Mouse (Mus musculus): ENCODE measurements around the gene Gm45808. TPM values are rescaled to one million over a fixed set of nuclear protein-coding genes. Genes with fewer than 3 reads are reported as not detected.
"Not testable (repeated sequence)": the region's sequence is repeated elsewhere in the genome, so short reads cannot be mapped to it uniquely, and the experiment has no call there.

The Gm45808 gene
- polyA plus RNA-seq (2015; fragmentation: Nextera tagmentation; extraction: Ambion mirVana): not detected in 2 replicates

- no peak within 1 kb of the TSS for H3K4me3 ChIP-seq
Measured at GRCm38 (mm10) chr7:45486761-45487415, at the start of gene Gm45808. Gm45808 (minus strand) TSS chr7:45486811.

DNA sequence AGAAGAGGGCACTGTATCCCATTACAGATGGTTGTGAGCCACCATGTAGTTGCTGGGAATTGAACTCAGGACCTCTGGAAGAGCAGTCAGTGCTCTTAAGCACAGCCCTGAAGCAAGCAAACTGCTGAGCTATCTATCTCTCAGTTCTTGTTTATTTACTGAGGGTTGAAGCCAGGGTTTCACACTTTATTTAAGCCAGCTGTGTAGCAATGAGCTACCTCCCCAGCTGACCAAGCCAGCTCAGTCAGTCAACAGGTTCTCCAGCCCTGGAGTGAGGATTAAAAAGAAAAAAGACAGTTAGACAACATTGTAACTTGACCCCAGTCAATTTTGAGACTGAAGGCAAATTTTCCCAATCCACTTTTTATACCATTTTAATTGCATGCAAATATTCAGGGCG lies 49.1 kb upstream of the Gm45808 start:
- Histone ChIP-seq H3K4me2 (no peak overlapping the region), H3K27ac (no peak overlapping the region), H3K36me3 (replicated peaks) (no peaks in the 10 kb centered on the region), H3K9ac (no peak overlapping the region), H3K4me1 (peaks cover 5% of the 10 kb centered on the region), H3K4me3 (no peak overlapping the region), H3K27me3 (replicated peaks) (no peaks in the 10 kb centered on the region), H3K9me3 (no peaks in the 10 kb centered on the region)
- 68% methylated on average over 1 of the region's 1 CpGs for WGBS
- no peak for ATAC-seq (replicated peaks)

More at GRCm38 (mm10) chr7:45486761-45487415, at the start of gene Gm45808:
- H3K9ac ChIP-seq: no peak within 1 kb of the TSS
- H3K27me3 ChIP-seq (replicated peaks): no peaks in the 10 kb centered on the region
- no peaks in the 10 kb centered on the region for H3K36me3 ChIP-seq (replicated peaks)
- H3K4me1 ChIP-seq: peaks cover 17% of the 10 kb centered on the region; the same call in 1 of the 2 replicates
- WGBS: 84% methylated on average over 12 of the region's 12 CpGs
- no peaks in the 10 kb centered on the region for H3K9me3 ChIP-seq
- H3K27ac ChIP-seq: no peak within 1 kb of the TSS
- no peak for ATAC-seq (replicated peaks)
- H3K4me2 ChIP-seq: no peak within 1 kb of the TSS

DNA sequence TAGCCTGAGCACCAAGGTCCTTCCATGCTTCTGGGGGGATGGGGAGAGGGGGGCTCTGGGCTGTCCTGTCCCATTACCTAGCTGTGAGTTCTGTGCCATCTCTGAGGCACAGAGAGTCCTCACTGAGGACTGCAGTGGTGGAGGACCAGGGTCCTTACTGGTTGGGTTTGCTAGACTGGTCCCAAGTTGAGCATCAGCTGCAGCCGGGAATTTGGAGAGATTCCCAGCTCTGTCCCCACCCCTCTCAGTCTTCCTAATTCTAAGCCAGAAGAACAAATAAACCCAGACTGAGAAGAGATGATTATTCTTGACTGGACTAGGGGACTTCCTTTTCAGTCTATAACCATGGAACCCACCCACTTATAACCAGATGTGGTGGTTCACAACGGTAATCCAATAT lies 44.0 kb upstream of the Gm45808 start:
- H3K9ac ChIP-seq: no peak overlapping the region
- H3K27ac ChIP-seq: no peak overlapping the region
- H3K9me3 ChIP-seq: no peaks in the 10 kb centered on the region
- H3K4me2 ChIP-seq: no peak overlapping the region
- no peak for ATAC-seq (replicated peaks)
- WGBS: 64% methylated on average over 2 of the region's 2 CpGs
- peaks cover under 1% of the 10 kb centered on the region; the same call in 1 of the 2 replicates for H3K4me1 ChIP-seq
- H3K27me3 ChIP-seq (replicated peaks): no peaks in the 10 kb centered on the region
- no peaks in the 10 kb centered on the region for H3K36me3 ChIP-seq (replicated peaks)
- H3K4me3 ChIP-seq: no peak overlapping the region

DNA sequence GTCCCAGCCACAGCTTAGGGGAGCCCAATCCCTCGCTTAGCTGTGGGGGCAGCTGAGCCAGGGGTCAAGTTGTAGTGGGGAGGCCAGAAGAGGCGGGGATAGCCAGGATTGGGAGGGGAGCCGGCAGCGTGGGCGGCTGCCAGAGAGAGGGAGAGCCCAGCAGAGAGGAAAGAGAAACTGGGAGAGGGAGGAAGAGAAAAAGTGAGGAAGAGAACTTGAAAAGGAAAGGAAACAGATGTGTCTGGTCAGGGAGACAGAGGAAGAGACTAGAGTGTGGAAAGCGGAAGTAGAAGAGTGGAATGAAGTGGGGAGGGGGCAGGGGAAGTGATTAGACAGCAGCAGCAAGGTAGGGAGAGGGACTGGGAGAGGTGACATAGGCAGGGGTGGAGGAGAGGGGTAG lies 42.9 kb upstream of the Gm45808 start:
- no peak overlapping the region for H3K4me3 ChIP-seq
- no peaks in the 10 kb centered on the region for H3K27me3 ChIP-seq (replicated peaks)
- H3K4me2 ChIP-seq: no peak overlapping the region
- no peak overlapping the region for H3K27ac ChIP-seq
- no peak for ATAC-seq (replicated peaks)
- H3K4me1 ChIP-seq: peaks cover 12% of the 10 kb centered on the region
- H3K9me3 ChIP-seq: no peaks in the 10 kb centered on the region
- H3K9ac ChIP-seq: no peak overlapping the region
- WGBS: 30% methylated on average over 6 of the region's 6 CpGs
- no peaks in the 10 kb centered on the region for H3K36me3 ChIP-seq (replicated peaks)

- 89% methylated on average over 6 of the region's 6 CpGs for WGBS
- not testable (repeated sequence) for H3K9me3 ChIP-seq; H3K4me2 ChIP-seq; H3K9ac ChIP-seq; H3K27ac ChIP-seq; H3K4me3 ChIP-seq; ATAC-seq (replicated peaks); H3K27me3 ChIP-seq (replicated peaks); H3K36me3 ChIP-seq (replicated peaks)
- H3K4me1 ChIP-seq: peaks cover 16% of the 10 kb centered on the region
Measured at GRCm38 (mm10) chr7:45527169-45527568, 40.6 kb upstream of the Gm45808 start.

GRCm38 (mm10) chr7:45526474-45527120 lies 40.0 kb upstream of the Gm45808 start:
- peak overlapping the region; percentile 61 for H3K4me3 ChIP-seq
- H3K9me3 ChIP-seq: no peaks in the 10 kb centered on the region
- no peaks in the 10 kb centered on the region for H3K36me3 ChIP-seq (replicated peaks)
- H3K4me1 ChIP-seq: peaks cover 18% of the 10 kb centered on the region
- no peak for ATAC-seq (replicated peaks)
- 24% methylated on average over 7 of the region's 7 CpGs for WGBS
- peak overlapping the region; percentile 83 for H3K4me2 ChIP-seq
- peak overlapping the region; percentile 69 for H3K9ac ChIP-seq
- H3K27ac ChIP-seq: peak overlapping the region; percentile 78
- no peaks in the 10 kb centered on the region for H3K27me3 ChIP-seq (replicated peaks)

- Histone ChIP-seq H3K27me3 (replicated peaks) (no peaks in the 10 kb centered on the region), H3K4me2 (peak within 1 kb of the TSS; percentile 83), H3K36me3 (replicated peaks) (no peaks in the 10 kb centered on the region), H3K9ac (peak within 1 kb of the TSS; percentile 69), H3K27ac (peak within 1 kb of the TSS; percentile 78), H3K4me3 (peak within 1 kb of the TSS; percentile 61), H3K9me3 (no peaks in the 10 kb centered on the region), H3K4me1 (peaks cover 21% of the 10 kb centered on the region)
- under 1% methylated on average over 54 of the region's 54 CpGs for WGBS
- ATAC-seq (replicated peaks): peak; percentile 79
Measured at GRCm38 (mm10) chr7:45525809-45526473, 39.3 kb upstream of the Gm45808 start, which contains the start of the genes Ppp1r15a and Plekha4. Ppp1r15a (minus strand) TSS chr7:45526268. Plekha4 (plus strand) TSS chr7:45526330.

DNA sequence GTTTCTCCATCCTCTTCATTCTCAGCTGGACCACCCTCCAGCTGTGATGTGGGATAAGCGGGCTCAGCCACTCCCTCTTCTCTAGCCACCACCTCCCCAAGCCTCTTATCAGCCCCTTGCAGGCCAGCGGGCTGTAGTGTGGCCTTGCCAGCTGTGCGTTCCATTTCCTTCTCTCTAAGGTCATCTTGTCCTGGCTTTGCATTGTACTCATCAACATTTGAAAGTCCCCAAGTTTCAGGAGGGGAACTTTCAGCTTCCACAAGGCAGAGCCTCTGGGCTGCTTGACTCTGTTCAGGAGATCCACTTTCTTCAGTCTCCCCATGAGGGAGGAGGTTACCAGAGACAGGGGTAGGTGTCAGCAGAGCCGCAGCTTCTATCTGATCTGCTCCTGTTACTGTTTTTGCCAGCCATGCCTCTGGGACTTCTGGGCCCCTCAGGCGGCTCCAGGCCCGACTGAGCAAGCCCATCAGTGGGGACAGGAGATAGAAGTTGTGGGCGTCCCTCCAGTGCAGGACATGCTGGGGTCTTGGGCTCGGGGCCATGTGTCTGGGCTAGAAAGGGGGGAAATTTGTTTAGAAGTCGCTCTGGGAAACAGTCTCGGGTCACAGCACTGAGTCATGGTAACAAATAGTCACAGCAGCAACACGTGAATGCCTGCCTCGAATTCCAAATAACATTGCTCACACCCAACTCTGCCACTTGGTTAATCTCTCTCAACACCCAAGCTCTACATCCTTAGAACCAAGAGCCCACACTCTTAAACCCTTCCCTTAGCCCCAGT lies 38.4 kb upstream of the Gm45808 start:
- Histone ChIP-seq H3K36me3 (replicated peaks) (no peaks in the 10 kb centered on the region), H3K27ac (peak overlapping the region; percentile 78; the same call in 1 of the 2 replicates), H3K4me1 (peaks cover 21% of the 10 kb centered on the region), H3K9ac (peak overlapping the region; percentile 69; the same call in 1 of the 2 replicates), H3K4me2 (peak overlapping the region; percentile 83), H3K4me3 (peak overlapping the region; percentile 61), H3K27me3 (replicated peaks) (no peaks in the 10 kb centered on the region), H3K9me3 (no peaks in the 10 kb centered on the region)
- no peak for ATAC-seq (replicated peaks)
- WGBS: 31% methylated on average over 12 of the region's 12 CpGs

- Histone ChIP-seq H3K27me3 (replicated peaks) (no peaks in the 10 kb centered on the region), H3K9me3 (no peaks in the 10 kb centered on the region), H3K9ac (no peak overlapping the region), H3K4me2 (no peak overlapping the region), H3K4me3 (no peak overlapping the region), H3K27ac (no peak overlapping the region), H3K4me1 (peaks cover 21% of the 10 kb centered on the region), H3K36me3 (replicated peaks) (no peaks in the 10 kb centered on the region)
- WGBS: 84% methylated on average over 13 of the region's 13 CpGs
- ATAC-seq (replicated peaks): no peak
Measured at GRCm38 (mm10) chr7:45523678-45524170, 37.1 kb upstream of the Gm45808 start.

- no peak overlapping the region for H3K27ac ChIP-seq
- no peaks in the 10 kb centered on the region for H3K27me3 ChIP-seq (replicated peaks)
- H3K4me2 ChIP-seq: no peak overlapping the region
- H3K4me1 ChIP-seq: peaks cover 21% of the 10 kb centered on the region
- ATAC-seq (replicated peaks): no peak
- 0 out of 2 replicates have a peak overlapping the region, but pooled peaks have one; percentile 10 for H3K9ac ChIP-seq
- no peak overlapping the region for H3K4me3 ChIP-seq
- H3K9me3 ChIP-seq: no peaks in the 10 kb centered on the region
- H3K36me3 ChIP-seq (replicated peaks): no peaks in the 10 kb centered on the region
- 77% methylated on average over 18 of the region's 18 CpGs for WGBS
Measured at GRCm38 (mm10) chr7:45522957-45523676, 36.5 kb upstream of the Gm45808 start.

GRCm38 (mm10) chr7:45522194-45522752 lies 35.7 kb upstream of the Gm45808 start:
- Histone ChIP-seq H3K27ac (peak overlapping the region; percentile 85; the same call in 1 of the 2 replicates), H3K9ac (0 out of 2 replicates have a peak overlapping the region, but pooled peaks have one; percentile 39), H3K36me3 (replicated peaks) (no peaks in the 10 kb centered on the region), H3K4me3 (peak overlapping the region; percentile 49), H3K27me3 (replicated peaks) (no peaks in the 10 kb centered on the region), H3K4me2 (peak overlapping the region; percentile 55), H3K9me3 (no peaks in the 10 kb centered on the region), H3K4me1 (peaks cover 21% of the 10 kb centered on the region)
- 58% methylated on average over 16 of the region's 16 CpGs for WGBS
- no peak for ATAC-seq (replicated peaks)

Measured in midbrain, embryonic 15.5 days (tissue).